Mouse (Mus musculus) brain, embryonic 14.5 days (tissue): ENCODE results near the gene Nsd2. TPM values are rescaled to one million over a fixed set of nuclear protein-coding genes. Genes with fewer than 3 reads are reported as not detected.

Experiments
- DNase-seq: peaks from one replicate; pipeline ENCODE4 v3.0.0-alpha.2; 2011; ENCODE audit warnings: low read depth
- CTCF ChIP-seq: fragments of 200-500 bp; IDR thresholded peaks from 2 replicates; pipeline ENCODE4 v1.5.1; 2012; ENCODE audit warnings: inconsistent platforms, mild to moderate bottlenecking, moderate library complexity, borderline replicate concordance; ENCODE audit not compliant: insufficient read depth, insufficient read length; ENCODE audit errors: extremely low read depth
- POLR2A ChIP-seq: fragments of 200-500 bp; IDR thresholded peaks from 2 replicates; pipeline ENCODE4 v1.6.1; 2012; ENCODE audit warnings: mild to moderate bottlenecking, inconsistent platforms, borderline replicate concordance; ENCODE audit not compliant: poor library complexity, insufficient read depth, insufficient read length, severe bottlenecking; ENCODE audit errors: extremely low read depth
- polyA plus RNA-seq: library from polyadenylated mRNA; depleted of rRNA; stranded (reverse); fragments of >200 nt; gene quantifications from 2 replicates; pipeline ENCODE4 v1.2.3, GENCODE M21; 2012

Gene Nsd2
- polyA plus RNA-seq, 1 experiment: 118 TPM

DNA sequence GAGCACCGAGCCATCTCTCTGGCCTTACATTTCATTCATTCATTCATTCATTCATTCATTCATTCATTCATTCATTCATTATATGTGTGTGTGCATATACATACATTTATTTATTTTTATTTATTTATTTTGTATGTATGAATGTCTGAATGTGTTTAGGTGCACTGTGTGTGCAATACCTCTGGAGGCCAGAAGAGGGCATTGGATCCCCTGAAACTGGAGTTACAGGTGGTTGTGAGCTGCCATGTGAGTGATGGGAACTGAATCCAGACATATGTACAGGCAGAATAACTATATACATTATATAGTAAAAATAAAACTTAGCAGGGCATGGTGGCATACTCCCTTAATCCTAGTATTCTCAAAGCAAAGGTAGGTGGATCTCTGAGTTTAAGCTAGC is 32.6 kb downstream of the Nsd2 start:
- TF ChIP-seq CTCF (peak; percentile 39; the same call in 1 of the 2 replicates), POLR2A (no peak)
- DNase-seq: no peak

DNA sequence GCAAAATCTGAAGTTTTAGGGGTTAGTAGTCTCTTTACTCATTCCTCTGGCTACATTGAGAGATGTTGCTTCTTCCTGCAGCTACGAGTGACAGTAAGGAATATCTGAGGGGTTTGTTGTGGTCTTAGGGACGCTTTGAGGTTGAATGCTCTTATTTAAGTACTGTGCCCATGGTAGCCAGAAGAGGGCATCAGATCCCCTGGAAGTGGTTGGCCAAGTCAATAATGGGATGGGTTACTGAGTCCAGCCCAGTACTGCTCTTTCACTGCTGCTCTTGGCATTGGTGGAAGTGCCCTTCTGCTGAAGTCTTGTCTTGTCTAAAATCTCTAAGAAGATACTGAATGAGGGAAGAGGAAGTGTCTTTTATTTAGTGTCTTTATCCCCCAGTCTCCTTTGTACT is 33.5 kb downstream of the Nsd2 start:
- TF ChIP-seq CTCF (peak; percentile 8; the same call in 1 of the 2 replicates), POLR2A (no peak)

DNA sequence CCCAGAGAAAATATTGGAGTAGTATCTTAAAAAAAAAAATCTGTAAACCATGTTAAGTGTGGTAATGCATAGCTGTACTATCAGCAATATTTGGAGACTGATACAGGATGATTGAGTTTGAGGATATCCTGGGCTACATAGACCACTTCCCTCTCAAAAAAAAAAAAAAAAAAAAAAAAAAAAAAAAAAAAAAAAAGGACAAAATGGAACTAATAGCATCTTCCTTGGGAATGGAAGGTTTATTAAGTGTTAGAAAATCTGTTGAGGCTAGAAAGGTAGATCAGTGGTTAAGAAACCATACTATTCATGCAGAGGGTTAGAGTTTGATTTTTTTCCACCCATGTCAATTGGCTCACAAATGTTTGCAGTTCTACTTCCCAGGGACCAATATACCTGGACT is 37.2 kb downstream of the Nsd2 start:
- DNase-seq: no peak
- no peak for TF ChIP-seq POLR2A
- no peak for TF ChIP-seq CTCF

More for the DNA sequence above, 33.5 kb downstream of the Nsd2 start:
- DNase-seq: peak; percentile 5

DNA sequence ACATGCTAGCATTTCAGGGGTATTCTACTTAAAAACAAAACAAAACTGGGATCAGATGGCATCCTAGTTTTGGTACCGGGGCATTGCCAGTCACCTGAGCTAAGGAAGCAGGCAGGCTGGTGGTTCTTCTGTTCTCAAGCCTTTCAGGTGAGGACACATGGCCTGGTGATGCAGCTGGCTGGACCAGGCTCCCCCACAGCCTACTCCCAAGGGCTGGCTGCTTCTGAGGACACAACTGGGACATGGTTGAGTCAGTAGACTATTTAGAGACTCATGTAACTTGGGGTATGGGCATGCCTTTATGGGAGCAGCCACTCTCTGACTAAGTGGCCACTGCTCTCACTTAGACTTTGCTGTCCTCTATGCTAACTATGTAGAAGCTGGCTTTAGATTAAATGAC is 54.9 kb downstream of the Nsd2 start:
- TF ChIP-seq POLR2A (no peak), CTCF (no peak)
- no peak for DNase-seq

DNA sequence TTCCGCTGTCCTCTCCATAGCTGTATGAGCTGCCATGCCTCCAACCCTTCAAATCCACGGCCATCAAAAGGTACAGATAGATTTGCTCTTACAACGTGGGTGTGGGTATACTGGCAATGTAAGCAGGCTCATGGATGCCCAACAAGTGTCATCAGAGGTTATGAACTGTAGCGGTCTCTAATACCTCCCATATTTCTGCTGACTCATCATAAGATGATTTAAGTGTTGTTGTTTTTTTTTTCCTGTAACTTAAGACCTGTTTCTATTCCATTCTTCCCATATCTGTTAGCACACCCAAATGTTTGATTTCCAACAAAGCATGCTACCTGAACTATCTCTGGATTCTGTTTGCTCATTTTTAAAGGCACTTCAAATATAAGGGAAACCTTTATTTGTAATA is 60.6 kb downstream of the Nsd2 start:
- TF ChIP-seq CTCF: no peak
- TF ChIP-seq POLR2A: no peak
- DNase-seq: no peak

DNA sequence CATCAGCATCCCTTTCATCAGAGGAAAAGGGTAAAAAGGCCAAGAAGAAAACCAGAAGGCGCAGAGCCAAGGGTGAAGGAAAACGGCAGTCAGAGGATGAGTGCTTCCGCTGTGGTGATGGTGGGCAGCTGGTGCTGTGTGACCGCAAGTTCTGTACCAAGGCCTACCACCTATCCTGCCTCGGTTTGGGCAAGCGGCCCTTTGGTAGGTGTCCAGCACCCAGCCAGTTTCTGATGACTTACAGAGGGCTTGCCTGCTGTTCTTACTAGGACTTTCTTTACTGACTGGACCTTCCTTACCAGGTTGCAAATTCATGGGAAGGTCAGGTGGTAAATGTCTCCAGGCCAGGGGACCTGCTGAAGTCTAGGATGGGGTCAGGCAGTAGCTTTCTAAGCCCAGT is 72.9 kb downstream of the Nsd2 start:
- TF ChIP-seq CTCF (no peak), POLR2A (no peak)

DNA sequence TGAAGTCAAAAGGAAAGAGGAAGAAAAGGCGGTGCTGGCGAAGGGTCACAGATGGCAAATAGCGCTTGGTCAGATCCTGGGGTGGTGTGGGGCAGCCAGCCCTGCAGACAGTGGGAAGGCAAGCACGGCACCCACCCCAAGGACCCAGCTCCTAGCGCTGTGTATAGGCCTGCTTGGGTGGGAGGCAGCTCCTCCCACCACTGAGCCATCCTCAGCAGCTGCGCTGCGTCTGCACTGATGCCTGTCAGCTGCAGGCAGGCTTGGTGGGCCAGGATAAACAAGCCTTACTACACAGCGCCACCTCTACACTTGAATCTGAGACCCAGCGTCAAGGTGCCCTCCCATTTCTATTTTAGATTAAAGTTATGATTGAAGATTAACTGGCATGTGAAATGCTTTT is 74.6 kb downstream of the Nsd2 start:
- TF ChIP-seq POLR2A: no peak
- TF ChIP-seq CTCF: no peak
- DNase-seq: no peak

More for the DNA sequence above, 72.9 kb downstream of the Nsd2 start:
- no peak for DNase-seq

DNA sequence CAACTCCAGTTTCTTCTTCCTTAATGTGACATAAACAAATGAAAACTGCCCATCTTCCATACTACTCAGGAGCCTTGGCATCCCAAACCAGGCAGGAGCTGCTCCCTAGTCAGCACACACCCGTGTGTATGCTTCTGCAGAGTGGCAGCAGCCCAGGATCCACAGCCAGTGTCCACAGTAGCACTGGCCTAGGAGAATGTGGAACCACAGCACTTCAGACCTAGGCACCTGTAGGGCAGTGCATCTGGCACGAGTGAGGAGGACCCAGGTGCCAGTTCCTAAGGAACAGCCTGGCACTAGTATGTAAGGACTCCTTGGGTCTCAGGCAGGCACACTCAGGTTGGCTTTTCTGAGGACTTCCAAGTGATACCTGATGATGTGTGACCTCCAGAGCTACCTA is 76.6 kb downstream of the Nsd2 start:
- TF ChIP-seq POLR2A (no peak), CTCF (no peak)
- DNase-seq: no peak

DNA sequence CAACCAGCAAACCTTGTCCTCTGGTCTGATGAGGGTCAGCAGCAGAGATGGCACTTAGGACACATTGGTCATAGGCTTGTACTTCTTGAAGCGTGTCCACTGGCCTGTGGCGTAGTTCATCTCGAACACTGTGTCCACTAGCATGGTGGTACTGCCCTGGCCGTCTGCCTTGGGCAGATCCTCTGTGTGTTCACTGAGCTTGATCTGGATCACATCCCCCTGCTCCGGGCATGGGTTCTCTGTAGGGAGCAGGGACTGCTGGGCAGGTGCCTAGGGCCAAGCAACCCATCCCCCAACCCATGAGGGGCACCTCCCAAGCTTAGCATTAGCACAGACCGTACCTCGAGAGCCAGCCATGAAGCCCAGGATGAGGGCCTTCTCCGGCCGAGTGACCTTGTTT is 78.1 kb downstream of the Nsd2 start:
- DNase-seq: no peak
- TF ChIP-seq CTCF (no peak), POLR2A (no peak)

DNA sequence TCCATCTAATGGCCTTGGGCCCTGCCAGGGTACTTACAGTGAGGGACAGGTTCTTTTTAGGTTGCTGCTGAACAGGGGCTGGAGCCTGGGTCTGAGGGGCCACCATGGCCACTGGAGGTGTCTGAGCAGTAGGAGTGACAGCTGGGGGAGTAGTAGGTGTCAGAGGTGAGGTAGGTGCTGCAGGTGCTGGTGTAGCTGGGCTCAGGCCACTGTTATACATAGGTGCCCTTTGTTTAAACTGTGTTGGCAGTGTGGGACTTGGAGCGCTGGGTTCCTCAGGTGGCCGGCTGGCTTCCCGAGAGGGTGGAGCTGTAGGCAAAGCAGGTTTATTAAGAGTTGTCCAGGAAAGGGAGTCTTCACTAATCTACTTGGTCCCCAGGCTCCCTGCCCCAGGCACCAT is 78.7 kb downstream of the Nsd2 start:
- no peak for DNase-seq
- no peak for TF ChIP-seq POLR2A
- TF ChIP-seq CTCF: no peak

DNA sequence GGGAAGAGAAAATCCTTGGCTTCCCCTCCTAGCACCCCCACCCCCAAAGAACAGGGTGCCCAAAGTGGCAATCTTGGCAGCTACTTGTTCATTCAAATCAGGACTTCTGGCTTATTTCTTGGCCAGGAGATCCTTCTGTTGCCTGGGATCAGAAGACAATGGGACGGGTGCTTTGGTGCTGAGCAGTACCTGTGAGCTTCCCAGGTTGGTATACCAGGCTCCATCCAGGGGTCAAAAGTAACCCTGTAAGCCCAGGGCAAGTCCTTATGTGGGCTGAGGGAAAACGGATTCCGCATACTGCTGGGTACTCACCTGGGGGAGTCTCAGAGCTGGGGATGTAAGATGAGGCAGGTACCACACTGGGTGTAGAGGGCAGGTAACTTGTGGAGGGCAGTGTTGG is 79.6 kb downstream of the Nsd2 start:
- no peak for DNase-seq
- TF ChIP-seq POLR2A (no peak), CTCF (no peak)

DNA sequence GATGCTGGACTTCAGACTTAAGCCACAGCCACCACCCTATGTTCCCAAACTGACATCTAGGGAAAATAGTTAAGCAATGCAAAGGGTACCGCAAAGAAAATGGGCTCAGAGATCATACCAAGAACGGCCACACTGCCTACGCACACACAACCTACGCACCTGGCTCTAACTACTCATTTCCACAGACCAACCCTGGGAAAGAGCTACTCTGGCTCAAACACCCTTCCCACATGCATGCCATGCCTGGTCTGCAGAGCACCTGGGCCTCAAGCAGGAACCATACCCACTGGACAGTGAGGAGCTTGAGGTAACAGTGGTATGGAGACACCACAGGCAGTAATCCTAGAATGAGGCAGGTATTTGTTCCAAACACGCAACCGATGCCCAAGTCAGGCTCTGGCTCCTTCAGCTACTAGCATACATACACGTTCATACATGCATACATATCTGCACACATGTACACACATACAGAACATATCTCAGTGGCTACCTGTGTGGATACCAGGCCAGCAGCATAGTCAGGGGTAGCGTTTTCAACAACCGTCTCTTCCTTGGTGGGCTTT is 80.3 kb downstream of the Nsd2 start:
- DNase-seq: no peak
- TF ChIP-seq POLR2A (no peak), CTCF (no peak)

DNA sequence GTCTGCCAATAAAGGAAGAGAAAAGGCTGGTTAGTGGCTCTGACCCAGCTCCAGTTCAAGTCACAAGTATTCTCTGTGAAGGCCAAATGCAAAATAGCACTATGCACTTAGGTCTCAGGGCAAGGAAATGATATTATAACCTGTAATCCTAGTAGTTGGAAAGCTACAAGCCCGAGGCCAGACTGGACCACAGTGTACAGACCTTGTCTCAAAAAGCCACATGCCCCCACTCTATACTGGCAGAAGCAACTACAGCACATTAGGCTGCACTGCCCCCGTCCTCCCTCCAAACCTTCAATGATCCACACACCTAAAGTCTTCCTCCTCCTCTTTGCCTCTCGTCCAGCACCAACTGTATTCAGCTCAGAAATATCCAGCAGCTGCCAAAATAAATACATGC is 80.8 kb downstream of the Nsd2 start:
- DNase-seq: no peak
- no peak for TF ChIP-seq POLR2A
- TF ChIP-seq CTCF: no peak

DNA sequence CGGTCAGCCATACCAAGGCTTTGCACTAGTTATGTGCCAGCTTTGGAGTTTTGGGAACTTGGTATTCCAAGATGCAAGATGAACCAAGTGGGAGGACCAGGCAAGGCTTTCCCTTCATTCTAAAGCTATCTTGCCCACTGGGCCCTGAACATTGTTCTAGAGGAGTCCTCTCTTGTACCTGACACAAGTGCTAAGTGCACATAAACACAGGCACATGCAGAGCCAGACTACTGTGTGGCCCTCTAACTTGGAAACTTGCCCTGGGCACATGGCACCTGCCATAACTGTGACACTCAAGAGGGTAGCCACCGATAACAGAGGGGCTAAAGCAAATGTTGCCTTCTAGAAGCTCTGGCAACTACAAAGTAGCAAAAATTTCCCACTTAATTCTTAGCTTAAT is 82.2 kb downstream of the Nsd2 start:
- no peak for DNase-seq
- no peak for TF ChIP-seq CTCF
- TF ChIP-seq POLR2A: no peak
